Comparison of ENCODE assay signal across 7 mouse cellular contexts in the genomic region with DNA sequence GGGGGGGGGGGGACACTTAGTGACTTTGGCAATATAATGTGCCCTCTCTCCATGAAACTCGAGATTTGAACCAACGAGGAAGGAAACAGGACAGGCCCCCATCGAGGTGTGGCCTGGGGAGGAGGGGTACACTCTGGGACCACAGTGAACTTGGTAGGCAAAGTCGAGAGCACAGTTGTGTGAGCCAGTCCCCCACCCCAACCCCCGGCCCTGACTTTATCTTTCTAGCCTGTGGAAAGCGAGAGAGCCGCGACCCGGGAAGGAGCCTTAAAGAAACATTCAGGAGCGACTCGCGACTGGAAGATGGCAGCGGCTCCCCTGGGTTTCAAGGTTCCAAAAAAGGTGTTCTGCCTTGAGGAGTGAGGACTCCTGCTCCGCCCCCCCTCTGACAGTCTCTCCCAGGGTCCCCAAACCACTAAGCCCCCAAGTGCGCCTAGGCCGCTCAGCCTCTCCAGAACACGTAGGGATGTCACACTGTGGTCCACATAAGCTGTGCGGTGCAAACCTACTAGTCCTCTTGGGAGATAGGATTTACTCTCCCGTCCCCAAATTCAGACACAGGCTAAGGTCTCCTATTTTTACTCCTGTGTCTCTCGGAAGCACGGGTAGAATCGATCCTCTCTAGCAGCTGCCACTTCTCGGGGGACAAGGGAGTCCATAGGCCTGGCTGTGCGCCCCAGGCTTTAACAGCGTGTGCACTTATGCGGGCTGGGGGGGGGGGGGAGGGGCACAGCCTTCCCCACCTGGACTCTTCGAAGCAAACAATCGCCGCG. TPM values are rescaled to one million over a fixed set of nuclear protein-coding genes. Genes with fewer than 3 reads are reported as not detected.
DNase-seq lines count a peak whose midpoint lies in the region; ATAC-seq lines count a peak whose summit lies in the region.

No protein-coding gene starts in this region.

- peak overlapping the region; percentile 89 for H3K4me3 ChIP-seq in megakaryocyte, embryonic 14.5 days (replicated peaks)
- peak overlapping the region; percentile 33 for H3K4me3 ChIP-seq in forebrain, embryonic 15.5 days
- H3K4me3 ChIP-seq in limb, embryonic 15.5 days = peak overlapping the region; percentile 26
- peak overlapping the region; percentile 28 for H3K4me3 ChIP-seq in stomach, embryonic 15.5 days (replicated peaks)

- DNase-seq in left cerebral cortex, adult 11 months (ENCODE audit: low spot score) = no peak
- no peak for DNase-seq in cerebellum, adult 11-12 months

- H3K4me1 ChIP-seq in megakaryocyte, embryonic 14.5 days = peaks cover 57% of the 10 kb centered on the region
- H3K4me1 ChIP-seq in forebrain, embryonic 15.5 days = peaks cover 52% of the 10 kb centered on the region
- peaks cover 57% of the 10 kb centered on the region for H3K4me1 ChIP-seq in limb, embryonic 15.5 days
- peaks cover 18% of the 10 kb centered on the region for H3K4me1 ChIP-seq in stomach, embryonic 15.5 days

- no peak overlapping the region for H3K27ac ChIP-seq in forebrain, embryonic 15.5 days (replicated peaks)
- H3K27ac ChIP-seq in limb, embryonic 15.5 days = 0 out of 2 replicates have a peak overlapping the region, but pooled peaks have one; percentile 22
- no peak overlapping the region for H3K27ac ChIP-seq in stomach, embryonic 15.5 days

- ATAC-seq in megakaryocyte, adult 5-6 weeks (ENCODE audit: poor library complexity, severe bottlenecking) = no peak
- no peak for ATAC-seq in forebrain, embryonic 15.5 days (replicated peaks)
- ATAC-seq in limb, embryonic 15.5 days (ENCODE audit: insufficient number of reproducible peaks, low FRiP score, low TSS enrichment, low read depth) = no peak
- no peak for ATAC-seq in stomach, embryonic 15.5 days (ENCODE audit: insufficient read depth, low FRiP score, low read depth)

- 22% methylated on average over 29 of the region's 30 CpGs for WGBS in forebrain, embryonic 15.5 days
- 23% methylated on average over 30 of the region's 30 CpGs for WGBS in limb, embryonic 15.5 days
- 28% methylated on average over 26 of the region's 30 CpGs for WGBS in stomach, embryonic 15.5 days

- no peaks in the 10 kb centered on the region for H3K36me3 ChIP-seq in megakaryocyte, embryonic 14.5 days (replicated peaks; ENCODE audit: low read length)
- H3K36me3 ChIP-seq in forebrain, embryonic 15.5 days = no peaks in the 10 kb centered on the region
- no peaks in the 10 kb centered on the region for H3K36me3 ChIP-seq in limb, embryonic 15.5 days
- no peaks in the 10 kb centered on the region for H3K36me3 ChIP-seq in stomach, embryonic 15.5 days

- H3K27me3 ChIP-seq in megakaryocyte, embryonic 14.5 days (replicated peaks) = peaks cover 83% of the 10 kb centered on the region
- peaks cover 34% of the 10 kb centered on the region for H3K27me3 ChIP-seq in forebrain, embryonic 15.5 days
- H3K27me3 ChIP-seq in limb, embryonic 15.5 days = peaks cover 89% of the 10 kb centered on the region
- peaks cover 37% of the 10 kb centered on the region for H3K27me3 ChIP-seq in stomach, embryonic 15.5 days (replicated peaks)

- H3K9me3 ChIP-seq in megakaryocyte, embryonic 14.5 days = peaks cover 11% of the 10 kb centered on the region
- no peaks in the 10 kb centered on the region for H3K9me3 ChIP-seq in forebrain, embryonic 15.5 days
- H3K9me3 ChIP-seq in limb, embryonic 15.5 days = no peaks in the 10 kb centered on the region
- no peaks in the 10 kb centered on the region for H3K9me3 ChIP-seq in stomach, embryonic 15.5 days

- peak overlapping the region; percentile 49 for H3K4me2 ChIP-seq in forebrain, embryonic 15.5 days (replicated peaks)
- peak overlapping the region; percentile 47 for H3K4me2 ChIP-seq in limb, embryonic 15.5 days
- H3K4me2 ChIP-seq in stomach, embryonic 15.5 days = peak overlapping the region; percentile 55

- H3K9ac ChIP-seq in forebrain, embryonic 15.5 days (replicated peaks) = peak overlapping the region; percentile 24; the same call in 1 of the 2 replicates
- H3K9ac ChIP-seq in limb, embryonic 15.5 days = no peak overlapping the region
- H3K9ac ChIP-seq in stomach, embryonic 15.5 days = no peak overlapping the region

RNA-seq across cellular contexts. Expression of gene Bcor, which starts 4.9 kb away (rescaled TPM):
- 11.1 and 15.0 TPM in 2 replicates for polyA plus RNA-seq in megakaryocyte, embryonic 14.5 days (2012; ENCODE audit: insufficient read depth, low replicate concordance)
- 27.3 and 27.7 TPM in 2 replicates for total RNA-seq in megakaryocyte, adult 5-6 weeks (2015)
- total RNA-seq in megakaryocyte, adult 5-6 weeks (2017) = 24.7 and 27.9 TPM in 2 replicates
- 18.6 and 18.8 TPM in 2 replicates for polyA plus RNA-seq in forebrain, embryonic 15.5 days (2015; fragmentation: Nextera tagmentation; extraction: Ambion mirVana)
- 12.5 and 12.8 TPM in 2 replicates for polyA plus RNA-seq in limb, embryonic 15.5 days (2015; fragmentation: Nextera tagmentation; extraction: Ambion mirVana)
- polyA plus RNA-seq in stomach, embryonic 15.5 days (2015; fragmentation: Nextera tagmentation; extraction: Ambion mirVana) = 13.1 and 14.0 TPM in 2 replicates

Comparison
In these comparisons a context has a peak if more than half of its experiments do, and no peak if none do; other contexts are left out.
1. H3K4me3 ChIP-seq: peak in every context shown above with its lines; median percentile 89 in megakaryocyte, embryonic 14.5 days; 33 in forebrain, embryonic 15.5 days; 28 in stomach, embryonic 15.5 days; 26 in limb, embryonic 15.5 days.